ENCODE assay signal across 13 mouse cellular contexts in the genomic region with DNA sequence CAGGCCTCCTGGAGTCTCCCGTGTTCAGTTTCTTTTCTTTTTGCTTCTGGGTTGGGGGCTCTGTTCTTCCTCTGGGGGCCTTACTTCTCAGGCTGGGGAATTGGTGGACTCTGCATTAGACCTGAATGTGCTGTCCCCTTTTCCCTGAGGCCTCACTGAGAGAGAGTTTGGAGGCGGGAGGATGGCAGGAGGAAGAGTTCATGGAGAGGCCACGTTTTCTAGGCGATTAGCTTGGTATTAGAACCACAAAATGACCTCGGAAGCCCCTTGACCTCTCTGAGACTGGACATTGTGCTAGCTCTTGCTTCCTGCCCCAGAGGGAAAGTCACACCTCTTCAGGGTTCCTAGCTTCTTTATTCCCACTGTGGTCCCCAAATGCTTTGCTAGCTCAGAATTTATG. TPM values are rescaled to one million over a fixed set of nuclear protein-coding genes. Genes with fewer than 3 reads are reported as not detected.
DNase-seq lines count a peak whose midpoint lies in the region; ATAC-seq lines count a peak whose summit lies in the region.
"Had no signal": no experiment of that assay in that cellular context is flagged by ENCODE, and none has a peak within 500 bp of the region (broad histone marks: within the 10 kb centered on the region; RNA-seq: fewer than 3 reads in every experiment).

No protein-coding gene starts in this region.

- no peaks in the 10 kb centered on the region for H3K9me3 ChIP-seq in liver, embryonic 12.5 days (replicated peaks)
- no peaks in the 10 kb centered on the region for H3K9me3 ChIP-seq in hindbrain, embryonic 15.5 days
- H3K9me3 ChIP-seq in stomach, embryonic 14.5 days (ENCODE audit: control insufficient read depth, low read depth, low read length) = no peaks in the 10 kb centered on the region
- H3K9me3 ChIP-seq: heart, embryonic 12.5 days; midbrain, embryonic 15.5 days had no signal

- WGBS in liver, embryonic 12.5 days (ENCODE audit: insufficient replicate concordance) = 18% methylated on average over 5 of the region's 5 CpGs
- 3% methylated on average over 5 of the region's 5 CpGs for WGBS in hindbrain, embryonic 15.5 days
- 2% methylated on average over 5 of the region's 5 CpGs for WGBS in stomach, embryonic 14.5 days

- H3K4me1 ChIP-seq in liver, embryonic 12.5 days = no peaks in the 10 kb centered on the region
- no peaks in the 10 kb centered on the region for H3K4me1 ChIP-seq in hindbrain, embryonic 15.5 days (replicated peaks)
- H3K4me1 ChIP-seq in stomach, embryonic 14.5 days (ENCODE audit: control insufficient read depth, insufficient read depth, low read length) = peaks cover 20% of the 10 kb centered on the region
- H3K4me1 ChIP-seq: midbrain, embryonic 15.5 days had no signal

- H3K27ac ChIP-seq in liver, embryonic 12.5 days = peak overlapping the region; percentile 53
- H3K27ac ChIP-seq in hindbrain, embryonic 15.5 days (replicated peaks) = peak overlapping the region; percentile 96
- peak overlapping the region; percentile 100 for H3K27ac ChIP-seq in stomach, embryonic 14.5 days (ENCODE audit: low read length)
- H3K27ac ChIP-seq: midbrain, embryonic 15.5 days had no signal

- DNase-seq in adrenal gland, adult 2 months = peak; percentile 63
- no peak for DNase-seq in adrenal gland, postnatal 4 days (ENCODE audit: low spot score in 2 of 2)
- no peak for DNase-seq in liver
- DNase-seq in urinary bladder, adult 18-20 months (ENCODE audit: low spot score in 2 of 2) = no peak
- no peak for DNase-seq in spleen, postnatal 10 days (ENCODE audit: low spot score in 2 of 2)
- DNase-seq: cerebellum, postnatal 14 days had no signal

- H3K27me3 ChIP-seq in liver, embryonic 12.5 days (replicated peaks) = peaks cover 99% of the 10 kb centered on the region
- peaks cover 59% of the 10 kb centered on the region for H3K27me3 ChIP-seq in hindbrain, embryonic 15.5 days
- no peaks in the 10 kb centered on the region for H3K27me3 ChIP-seq in stomach, embryonic 14.5 days (ENCODE audit: control insufficient read depth, insufficient read depth, low read length)

- H3K4me2 ChIP-seq in liver, embryonic 12.5 days = no peak overlapping the region
- H3K4me2 ChIP-seq in hindbrain, embryonic 15.5 days = peak overlapping the region; percentile 59
- H3K4me2 ChIP-seq in stomach, embryonic 14.5 days (replicated peaks; ENCODE audit: low read depth, low read length) = peak overlapping the region; percentile 95
- H3K4me2 ChIP-seq: heart, embryonic 12.5 days; midbrain, embryonic 15.5 days had no signal

- ATAC-seq in liver, embryonic 12.5 days = no peak
- no peak for ATAC-seq in hindbrain, embryonic 15.5 days (ENCODE audit: low FRiP score, low read depth)
- ATAC-seq in stomach, embryonic 14.5 days (ENCODE audit: insufficient number of reproducible peaks, insufficient read depth, low FRiP score, low read depth) = no peak
- ATAC-seq: midbrain, embryonic 15.5 days had no signal

- no peak overlapping the region for H3K4me3 ChIP-seq in liver, embryonic 12.5 days
- peak overlapping the region; percentile 43 for H3K4me3 ChIP-seq in hindbrain, embryonic 15.5 days
- peak overlapping the region; percentile 70 for H3K4me3 ChIP-seq in stomach, embryonic 14.5 days (ENCODE audit: low read depth, low read length)
- H3K4me3 ChIP-seq: heart, embryonic 12.5 days; midbrain, embryonic 15.5 days had no signal

- H3K9ac ChIP-seq in liver, embryonic 12.5 days = no peak overlapping the region
- peak overlapping the region; percentile 65 for H3K9ac ChIP-seq in hindbrain, embryonic 15.5 days
- H3K9ac ChIP-seq in stomach, embryonic 14.5 days (replicated peaks; ENCODE audit: low read depth, low read length) = peak overlapping the region; percentile 96
- H3K9ac ChIP-seq: heart, embryonic 12.5 days; midbrain, embryonic 15.5 days had no signal

- no peaks in the 10 kb centered on the region for H3K36me3 ChIP-seq in liver, embryonic 12.5 days
- H3K36me3 ChIP-seq in hindbrain, embryonic 15.5 days = no peaks in the 10 kb centered on the region
- peaks cover 5% of the 10 kb centered on the region; the same call in 1 of the 2 replicates for H3K36me3 ChIP-seq in stomach, embryonic 14.5 days (ENCODE audit: control insufficient read depth, insufficient read depth, low read length)
- H3K36me3 ChIP-seq: heart, embryonic 12.5 days; midbrain, embryonic 15.5 days had no signal

RNA-seq across cellular contexts. Expression of a gene that starts 1.0 kb away (rescaled TPM):
- 10 to 100 TPM; 20.1 to 21.9 TPM for total RNA-seq in adrenal gland, adult 2 months (2021)
- 89.4 and 94.9 TPM in 2 replicates for polyA plus RNA-seq in adrenal gland, adult 2 months (2012; rRNA removed)
- total RNA-seq in adrenal gland, postnatal 4 days (2021) = 10 to 100 TPM; 40.5 to 44.5 TPM
- 0.31 and 0.36 TPM in 2 replicates for polyA plus RNA-seq in liver, embryonic 12.5 days (2016; fragmentation: Nextera tagmentation; extraction: Ambion mirVana)
- 12.8 and 13.2 TPM in 2 replicates for polyA plus RNA-seq in hindbrain, embryonic 15.5 days (2015; fragmentation: Nextera tagmentation; extraction: Ambion mirVana)
- polyA plus RNA-seq in stomach, embryonic 14.5 days (2014; fragmentation: Nextera tagmentation; extraction: Ambion mirVana) = 3.6 and 4.7 TPM in 2 replicates
- total RNA-seq: left cerebral cortex, postnatal 14 days had no signal
- polyA plus RNA-seq: midbrain, embryonic 15.5 days had no signal

RNA-seq across cellular contexts. Expression of a gene that starts 6.1 kb away (rescaled TPM):
- total RNA-seq in adrenal gland, adult 2 months (2021) = 10 to 100 TPM; 16.7 to 21.8 TPM
- polyA plus RNA-seq in adrenal gland, adult 2 months (2012; rRNA removed) = 27.9 and 30.0 TPM in 2 replicates
- 10 to 100 TPM; 19.8 to 22.0 TPM for total RNA-seq in adrenal gland, postnatal 4 days (2021)
- polyA plus RNA-seq in liver, embryonic 12.5 days (2016; fragmentation: Nextera tagmentation; extraction: Ambion mirVana) = 0.62 and 0.66 TPM in 2 replicates
- polyA plus RNA-seq in hindbrain, embryonic 15.5 days (2015; fragmentation: Nextera tagmentation; extraction: Ambion mirVana) = 3.5 and 3.8 TPM in 2 replicates
- polyA plus RNA-seq in stomach, embryonic 14.5 days (2014; fragmentation: Nextera tagmentation; extraction: Ambion mirVana) = 3.5 and 3.7 TPM in 2 replicates
- total RNA-seq: left cerebral cortex, postnatal 14 days had no signal
- polyA plus RNA-seq: midbrain, embryonic 15.5 days had no signal

RNA-seq across cellular contexts. Expression of a gene that starts 21.0 kb away (rescaled TPM):
- 10 to 100 TPM; 15.2 to 31.6 TPM for total RNA-seq in adrenal gland, adult 2 months (2021)
- polyA plus RNA-seq in adrenal gland, adult 2 months (2012; rRNA removed) = 43.4 and 45.6 TPM in 2 replicates
- total RNA-seq in adrenal gland, postnatal 4 days (2021) = 10 to 100 TPM; 26.5 to 27.8 TPM
- polyA plus RNA-seq in liver, embryonic 12.5 days (2016; fragmentation: Nextera tagmentation; extraction: Ambion mirVana) = 1.3 and 1.5 TPM in 2 replicates
- 115 and 140 TPM in 2 replicates for polyA plus RNA-seq in hindbrain, embryonic 15.5 days (2015; fragmentation: Nextera tagmentation; extraction: Ambion mirVana)
- 21.2 and 23.3 TPM in 2 replicates for polyA plus RNA-seq in stomach, embryonic 14.5 days (2014; fragmentation: Nextera tagmentation; extraction: Ambion mirVana)
- total RNA-seq: left cerebral cortex, postnatal 14 days had no signal

RNA-seq across cellular contexts. Expression of a gene that starts 26.2 kb away (rescaled TPM):
- 10 to 100 TPM; 18.7 to 22.6 TPM for total RNA-seq in adrenal gland, adult 2 months (2021)
- polyA plus RNA-seq in adrenal gland, adult 2 months (2012; rRNA removed) = 69.6 and 86.1 TPM in 2 replicates
- total RNA-seq in adrenal gland, postnatal 4 days (2021) = 10 to 100 TPM; 21.0 to 26.0 TPM
- 4.4 and 4.6 TPM in 2 replicates for polyA plus RNA-seq in liver, embryonic 12.5 days (2016; fragmentation: Nextera tagmentation; extraction: Ambion mirVana)
- polyA plus RNA-seq in hindbrain, embryonic 15.5 days (2015; fragmentation: Nextera tagmentation; extraction: Ambion mirVana) = 26.8 and 32.9 TPM in 2 replicates
- polyA plus RNA-seq in stomach, embryonic 14.5 days (2014; fragmentation: Nextera tagmentation; extraction: Ambion mirVana) = 23.1 and 25.9 TPM in 2 replicates
- total RNA-seq: gastrocnemius, adult 18-20 months; left cerebral cortex, postnatal 14 days had no signal

RNA-seq across cellular contexts. Expression of a gene that starts 31.8 kb away (rescaled TPM):
- total RNA-seq in adrenal gland, adult 2 months (2021) = 10 to 100 TPM; 33.0 to 72.2 TPM
- 201 and 210 TPM in 2 replicates for polyA plus RNA-seq in adrenal gland, adult 2 months (2012; rRNA removed)
- total RNA-seq in adrenal gland, postnatal 4 days (2021) = 10 to 100 TPM; 43.6 to 47.9 TPM
- polyA plus RNA-seq in liver, embryonic 12.5 days (2016; fragmentation: Nextera tagmentation; extraction: Ambion mirVana) = 0.30 TPM in 2 replicates
- polyA plus RNA-seq in hindbrain, embryonic 15.5 days (2015; fragmentation: Nextera tagmentation; extraction: Ambion mirVana) = 52.1 and 66.7 TPM in 2 replicates
- polyA plus RNA-seq in stomach, embryonic 14.5 days (2014; fragmentation: Nextera tagmentation; extraction: Ambion mirVana) = 12.4 TPM in 2 replicates
- total RNA-seq: left cerebral cortex, postnatal 14 days had no signal
- polyA plus RNA-seq: heart, embryonic 12.5 days had no signal
